Mouse (Mus musculus): ENCODE data around the gene Cit. TPM values are rescaled to one million over a fixed set of nuclear protein-coding genes. Genes with fewer than 3 reads are reported as not detected.

Gene Cit
- total RNA-seq, 1 experiment = 43.4 TPM

DNA sequence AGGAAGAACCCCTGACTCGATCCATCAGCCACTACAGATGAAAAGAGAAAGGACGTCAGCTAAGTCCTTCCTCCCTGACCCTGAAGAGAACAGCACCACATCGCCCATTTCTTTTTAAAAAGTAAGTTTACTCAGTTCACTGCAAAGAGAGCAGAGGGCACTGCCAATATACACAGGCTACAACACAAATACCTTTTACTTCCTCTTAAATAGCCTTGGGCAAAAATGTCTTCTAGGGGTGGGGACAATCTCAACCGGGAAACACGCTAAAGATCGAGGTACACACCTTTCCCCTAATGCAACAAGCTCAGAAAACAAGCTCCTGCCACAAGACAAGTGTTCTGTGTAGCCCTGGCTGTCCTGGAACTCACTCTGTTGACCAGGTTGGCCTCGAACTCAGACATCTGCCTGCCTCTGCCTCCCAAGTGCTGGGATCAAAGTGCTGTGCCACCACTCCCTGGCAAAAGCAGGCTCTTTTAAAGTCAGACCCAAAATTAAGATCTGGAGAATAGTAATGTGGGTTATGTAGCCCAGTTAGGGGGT, 177.7 kb downstream of the Cit start:
- Histone ChIP-seq H3K4me1 (ENCODE audit: control insufficient read depth in 2 of 2, insufficient read depth in 2 of 2, low read length in 2 of 2, poor library complexity in 1 of 2) (peaks cover 0 to 10% of the 10 kb centered on the region in 2 experiments; a peak in 2 of 4 replicates), H3K9ac (ENCODE audit: insufficient read depth, low read depth, low read length, poor library complexity, severe bottlenecking) (peak overlapping the region; percentile 90; the same call in 1 of the 2 replicates), H3K27ac (ENCODE audit: insufficient read depth, low read depth, low read length, poor library complexity, severe bottlenecking) (no peak overlapping the region), H3K36me3 (ENCODE audit: control insufficient read depth, insufficient read depth, low read length, poor library complexity, severe bottlenecking) (peaks cover 35% of the 10 kb centered on the region), H3K4me3 (ENCODE audit: insufficient read depth in 1 of 2, low read depth in 1 of 2, low read length in 2 of 2, poor library complexity in 1 of 2, severe bottlenecking in 1 of 2) (peak overlapping the region; percentile 72 to 82; a peak in 1 of 4 replicates), H3K9me3 (ENCODE audit: control insufficient read depth, insufficient read depth, low read depth, low read length) (no peaks in the 10 kb centered on the region)
- DNase-seq (ENCODE audit: low read depth, low spot score) = no peak
- in situ Hi-C loops (cut with MboI; ENCODE audit: low sequenced_read_pairs in 2 of 2, unreplicated experiment in 2 of 2) = no loop called here
- TF ChIP-seq ZC3H11A (IDR thresholded peaks at IDR 0.05; ENCODE audit: borderline replicate concordance, low read depth, low read length) = no peak
- TF ChIP-seq HCFC1 (IDR thresholded peaks at IDR 0.05; ENCODE audit: borderline replicate concordance, insufficient read depth, low read length) = no peak
- no peak for TF ChIP-seq CHD2 (IDR thresholded peaks at IDR 0.05; ENCODE audit: low read depth, low read length)
- TF ChIP-seq MAFK (IDR thresholded peaks at IDR 0.05; ENCODE audit: insufficient read depth, low read depth, low read length) = no peak

DNA sequence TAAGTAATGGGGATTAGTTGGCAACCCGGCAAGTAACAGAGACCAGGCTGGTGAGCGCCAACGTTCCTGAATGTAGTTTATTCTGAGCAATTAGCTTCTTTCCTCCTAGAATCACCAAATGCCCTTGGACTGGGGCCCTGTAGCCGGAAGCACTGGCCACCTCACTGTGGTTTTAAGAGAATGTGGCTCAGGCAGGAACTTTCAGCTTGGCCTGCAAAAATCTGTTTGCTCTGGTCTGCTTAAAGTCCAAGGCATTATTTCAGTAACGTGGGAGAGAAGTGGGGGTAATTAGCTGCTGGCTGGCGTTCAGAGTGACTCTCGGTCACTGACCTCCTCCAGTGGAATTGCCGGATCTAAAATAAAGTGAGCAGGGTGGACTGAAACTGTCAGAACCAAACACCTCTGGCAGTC, 178.2 kb downstream of the Cit start:
- peak overlapping the region; percentile 72 to 82 for H3K4me3 ChIP-seq (ENCODE audit: insufficient read depth in 1 of 2, low read depth in 1 of 2, low read length in 2 of 2, poor library complexity in 1 of 2, severe bottlenecking in 1 of 2)
- H3K9me3 ChIP-seq (ENCODE audit: control insufficient read depth, insufficient read depth, low read depth, low read length) = no peaks in the 10 kb centered on the region
- peaks cover 0 to 11% of the 10 kb centered on the region in 2 experiments; a peak in 2 of 4 replicates for H3K4me1 ChIP-seq (ENCODE audit: control insufficient read depth in 2 of 2, insufficient read depth in 2 of 2, low read length in 2 of 2, poor library complexity in 1 of 2)
- no peak for TF ChIP-seq ZC3H11A (IDR thresholded peaks at IDR 0.05; ENCODE audit: borderline replicate concordance, low read depth, low read length)
- TF ChIP-seq MAFK (IDR thresholded peaks at IDR 0.05; ENCODE audit: insufficient read depth, low read depth, low read length) = no peak
- TF ChIP-seq ZNF384 (IDR thresholded peaks at IDR 0.05; ENCODE audit: low read depth, low read length) = no peak
- no peak for TF ChIP-seq CHD2 (IDR thresholded peaks at IDR 0.05; ENCODE audit: low read depth, low read length)
- no peak for TF ChIP-seq HCFC1 (IDR thresholded peaks at IDR 0.05; ENCODE audit: borderline replicate concordance, insufficient read depth, low read length)
- no peak for DNase-seq (ENCODE audit: low read depth, low spot score)
- peak overlapping the region; percentile 90 for H3K9ac ChIP-seq (ENCODE audit: insufficient read depth, low read depth, low read length, poor library complexity, severe bottlenecking)
- no peak overlapping the region for H3K27ac ChIP-seq (ENCODE audit: insufficient read depth, low read depth, low read length, poor library complexity, severe bottlenecking)
- peaks cover 29% of the 10 kb centered on the region for H3K36me3 ChIP-seq (ENCODE audit: control insufficient read depth, insufficient read depth, low read length, poor library complexity, severe bottlenecking)
- in situ Hi-C loops (cut with MboI; ENCODE audit: low sequenced_read_pairs in 2 of 2, unreplicated experiment in 2 of 2) = no loop called here

DNA sequence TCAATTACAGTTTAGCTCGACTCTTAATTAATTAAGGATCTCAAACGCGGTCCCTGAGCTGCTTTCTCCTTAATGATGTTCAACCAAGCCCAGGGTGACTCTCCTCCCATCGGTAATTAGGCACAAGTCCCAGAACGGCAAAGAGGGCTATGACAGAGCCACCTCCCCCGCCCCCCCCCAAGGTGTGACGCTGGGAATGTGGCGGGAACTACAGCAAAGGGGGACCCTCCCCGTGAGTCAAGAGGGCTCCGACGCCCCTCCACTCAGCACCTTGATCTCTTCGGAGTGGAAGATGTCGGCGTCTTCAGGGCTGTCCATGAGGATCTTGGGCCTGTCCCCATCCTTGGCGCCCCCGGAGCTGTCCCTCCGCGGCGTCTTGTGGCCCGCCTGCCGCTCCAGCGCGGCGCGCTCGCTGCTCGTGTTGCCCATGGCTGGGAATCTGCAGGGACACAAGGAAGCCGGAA, 178.8 kb downstream of the Cit start:
- no peak for DNase-seq (ENCODE audit: low read depth, low spot score)
- Histone ChIP-seq H3K4me1 (ENCODE audit: control insufficient read depth in 2 of 2, insufficient read depth in 2 of 2, low read length in 2 of 2, poor library complexity in 1 of 2) (peaks cover 5 to 14% of the 10 kb centered on the region in 2 experiments; a peak in 3 of 4 replicates), H3K9ac (ENCODE audit: insufficient read depth, low read depth, low read length, poor library complexity, severe bottlenecking) (peak overlapping the region; percentile 90), H3K4me3 (ENCODE audit: insufficient read depth in 1 of 2, low read depth in 1 of 2, low read length in 2 of 2, poor library complexity in 1 of 2, severe bottlenecking in 1 of 2) (peak overlapping the region; percentile 72 to 82), H3K9me3 (ENCODE audit: control insufficient read depth, insufficient read depth, low read depth, low read length) (no peaks in the 10 kb centered on the region), H3K36me3 (ENCODE audit: control insufficient read depth, insufficient read depth, low read length, poor library complexity, severe bottlenecking) (peaks cover 27% of the 10 kb centered on the region), H3K27ac (ENCODE audit: insufficient read depth, low read depth, low read length, poor library complexity, severe bottlenecking) (peak overlapping the region; percentile 35; the same call in 1 of the 2 replicates)
- in situ Hi-C loops (cut with MboI; ENCODE audit: low sequenced_read_pairs in 2 of 2, unreplicated experiment in 2 of 2) = no loop called here
- TF ChIP-seq MAFK (IDR thresholded peaks at IDR 0.05; ENCODE audit: insufficient read depth, low read depth, low read length) (no peak), ZNF384 (IDR thresholded peaks at IDR 0.05; ENCODE audit: low read depth, low read length) (no peak), CHD2 (IDR thresholded peaks at IDR 0.05; ENCODE audit: low read depth, low read length) (no peak), ZC3H11A (IDR thresholded peaks at IDR 0.05; ENCODE audit: borderline replicate concordance, low read depth, low read length) (no peak), HCFC1 (IDR thresholded peaks at IDR 0.05; ENCODE audit: borderline replicate concordance, insufficient read depth, low read length) (no peak)

DNA sequence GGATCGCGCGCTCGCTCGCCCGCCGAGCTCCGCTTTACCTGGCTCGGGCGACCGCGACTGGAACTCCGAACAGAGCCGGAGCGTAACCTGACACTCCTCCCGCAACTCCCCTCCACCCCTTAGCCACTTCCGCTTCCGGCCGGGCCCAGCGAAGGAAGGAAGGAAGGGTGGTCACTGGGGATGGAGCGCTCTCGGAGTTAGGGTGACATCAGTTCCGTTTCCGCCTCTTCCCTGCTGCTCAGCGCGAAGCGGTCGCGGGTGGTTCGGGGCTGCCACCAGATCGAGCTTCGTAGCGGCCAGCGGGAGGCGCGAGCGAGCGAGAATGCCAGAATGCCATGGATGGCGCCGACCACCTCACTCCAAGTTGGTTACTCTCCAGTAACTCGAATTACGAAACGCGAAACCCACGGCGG, 179.3 kb downstream of the Cit start, which contains the start of gene Prkab1:
TSS of gene Prkab1 (minus strand) at position 182 of the 413 bp plus-strand sequence.
- Histone ChIP-seq H3K4me3 (ENCODE audit: insufficient read depth in 1 of 2, low read depth in 1 of 2, low read length in 2 of 2, poor library complexity in 1 of 2, severe bottlenecking in 1 of 2) (peak within 1 kb of the TSS; percentile 72 to 82), H3K9me3 (ENCODE audit: control insufficient read depth, insufficient read depth, low read depth, low read length) (no peaks in the 10 kb centered on the region), H3K27ac (ENCODE audit: insufficient read depth, low read depth, low read length, poor library complexity, severe bottlenecking) (peak within 1 kb of the TSS; percentile 80), H3K4me1 (ENCODE audit: control insufficient read depth in 2 of 2, insufficient read depth in 2 of 2, low read length in 2 of 2, poor library complexity in 1 of 2) (peaks cover 5 to 18% of the 10 kb centered on the region in 2 experiments; a peak in 3 of 4 replicates), H3K36me3 (ENCODE audit: control insufficient read depth, insufficient read depth, low read length, poor library complexity, severe bottlenecking) (peaks cover 24% of the 10 kb centered on the region), H3K9ac (ENCODE audit: insufficient read depth, low read depth, low read length, poor library complexity, severe bottlenecking) (peak within 1 kb of the TSS; percentile 90)
- TF ChIP-seq ZNF384 (IDR thresholded peaks at IDR 0.05; ENCODE audit: low read depth, low read length) (no peak), HCFC1 (IDR thresholded peaks at IDR 0.05; ENCODE audit: borderline replicate concordance, insufficient read depth, low read length) (peak; percentile 73; the same call in 1 of the 2 replicates)
- peak; percentile 94 for DNase-seq (ENCODE audit: low read depth, low spot score)
- in situ Hi-C loops (cut with MboI; ENCODE audit: low sequenced_read_pairs in 2 of 2, unreplicated experiment in 2 of 2) = no loop called here

Measured in ES-E14 (cell line).